Mouse (Mus musculus): ENCODE data around the gene Tpi1. TPM values are rescaled to one million over a fixed set of nuclear protein-coding genes. Genes with fewer than 3 reads are reported as not detected.

The Tpi1 gene
- polyA plus RNA-seq, 1 experiment: 604 TPM

GRCm38 (mm10) chr6:124829799-124830700 is 16.0 kb upstream of the Tpi1 start:
- H3ac ChIP-seq (ENCODE audit: control insufficient read depth, insufficient read length, low read depth): peak overlapping the region; percentile 88
- peaks cover 49% of the 10 kb centered on the region for H3K36me3 ChIP-seq (ENCODE audit: control insufficient read depth, insufficient read depth)
- TF ChIP-seq CEBPB (IDR thresholded peaks at IDR 0.05; ENCODE audit: low read depth) (no peak), MYOD1 (IDR thresholded peaks at IDR 0.05; ENCODE audit: control insufficient read depth, insufficient read length, low read depth) (no peak), CTCF (IDR thresholded peaks at IDR 0.05; ENCODE audit: control insufficient read depth, insufficient read depth, insufficient read length) (no peak), USF1 (IDR thresholded peaks at IDR 0.05; ENCODE audit: low read depth) (no peak), FOSL1 (IDR thresholded peaks at IDR 0.05; ENCODE audit: insufficient read depth, low read length, poor library complexity, severe bottlenecking) (no peak), MYOG (IDR thresholded peaks at IDR 0.05; ENCODE audit: control insufficient read depth, extremely low read depth, insufficient read length) (no peak), MAX (IDR thresholded peaks at IDR 0.05) (no peak)

GRCm38 (mm10) chr6:124828868-124829798 is 15.0 kb upstream of the Tpi1 start, which contains the start of the genes Usp5 and Cdca3:
Gene Usp5, minus strand, starts transcription at chr6:124829484.
Gene Cdca3, plus strand, starts transcription at chr6:124829547.
- Histone ChIP-seq H3K4me3 (ENCODE audit: insufficient read depth, poor library complexity, severe bottlenecking) (peak within 1 kb of the TSS; percentile 75), H3ac (ENCODE audit: control insufficient read depth, insufficient read length, low read depth) (peak within 1 kb of the TSS; percentile 88), H3K79me2 (ENCODE audit: control insufficient read depth, insufficient read depth) (peaks cover 56% of the 10 kb centered on the region), H3K79me3 (ENCODE audit: low read depth) (peaks cover 27% of the 10 kb centered on the region), H3K36me3 (ENCODE audit: control insufficient read depth, insufficient read depth) (peaks cover 53% of the 10 kb centered on the region), H3K27me3 (ENCODE audit: control insufficient read depth, insufficient read depth, insufficient read length) (no peaks in the 10 kb centered on the region)
- TF ChIP-seq MYOD1 (IDR thresholded peaks at IDR 0.05; ENCODE audit: control insufficient read depth, insufficient read length, low read depth): no peak
- peak; percentile 54 for TF ChIP-seq USF1 (IDR thresholded peaks at IDR 0.05; ENCODE audit: low read depth)

More at GRCm38 (mm10) chr6:124829799-124830700, 16.0 kb upstream of the Tpi1 start:
- peak overlapping the region; percentile 75 for H3K4me3 ChIP-seq (ENCODE audit: insufficient read depth, poor library complexity, severe bottlenecking)
- peaks cover 27% of the 10 kb centered on the region for H3K79me3 ChIP-seq (ENCODE audit: low read depth)
- H3K79me2 ChIP-seq (ENCODE audit: control insufficient read depth, insufficient read depth): peaks cover 54% of the 10 kb centered on the region
- no peaks in the 10 kb centered on the region for H3K27me3 ChIP-seq (ENCODE audit: control insufficient read depth, insufficient read depth, insufficient read length)

GRCm38 (mm10) chr6:124828101-124828592 is 14.1 kb upstream of the Tpi1 start:
- TF ChIP-seq USF1 (IDR thresholded peaks at IDR 0.05; ENCODE audit: low read depth) (no peak), MAX (IDR thresholded peaks at IDR 0.05) (peak; percentile 41), MYOG (IDR thresholded peaks at IDR 0.05; ENCODE audit: control insufficient read depth, extremely low read depth, insufficient read length) (no peak), CTCF (IDR thresholded peaks at IDR 0.05; ENCODE audit: control insufficient read depth, insufficient read depth, insufficient read length) (no peak)
- H3K4me3 ChIP-seq (ENCODE audit: insufficient read depth, poor library complexity, severe bottlenecking): peak overlapping the region; percentile 68
- H3K27me3 ChIP-seq (ENCODE audit: control insufficient read depth, insufficient read depth, insufficient read length): no peaks in the 10 kb centered on the region
- H3K36me3 ChIP-seq (ENCODE audit: control insufficient read depth, insufficient read depth): peaks cover 59% of the 10 kb centered on the region
- H3K79me3 ChIP-seq (ENCODE audit: low read depth): peaks cover 27% of the 10 kb centered on the region
- H3ac ChIP-seq (ENCODE audit: control insufficient read depth, insufficient read length, low read depth): peak overlapping the region; percentile 36
- peaks cover 56% of the 10 kb centered on the region for H3K79me2 ChIP-seq (ENCODE audit: control insufficient read depth, insufficient read depth)

GRCm38 (mm10) chr6:124822049-124822448 is 8.0 kb upstream of the Tpi1 start:
- Histone ChIP-seq H3K36me3 (ENCODE audit: control insufficient read depth, insufficient read depth) (peaks cover 96% of the 10 kb centered on the region), H3ac (ENCODE audit: control insufficient read depth, insufficient read length, low read depth) (no peak overlapping the region)
- TF ChIP-seq MYOG (IDR thresholded peaks at IDR 0.05; ENCODE audit: control insufficient read depth, extremely low read depth, insufficient read length) (no peak), USF1 (IDR thresholded peaks at IDR 0.05; ENCODE audit: low read depth) (no peak), CEBPB (IDR thresholded peaks at IDR 0.05; ENCODE audit: low read depth) (no peak), MYOD1 (IDR thresholded peaks at IDR 0.05; ENCODE audit: control insufficient read depth, insufficient read length, low read depth) (no peak), FOSL1 (IDR thresholded peaks at IDR 0.05; ENCODE audit: insufficient read depth, low read length, poor library complexity, severe bottlenecking) (no peak), MAX (IDR thresholded peaks at IDR 0.05) (no peak), CTCF (IDR thresholded peaks at IDR 0.05; ENCODE audit: control insufficient read depth, insufficient read depth, insufficient read length) (no peak)

GRCm38 (mm10) chr6:124820891-124821290 is 6.8 kb upstream of the Tpi1 start:
- peaks cover 95% of the 10 kb centered on the region for H3K36me3 ChIP-seq (ENCODE audit: control insufficient read depth, insufficient read depth)

More at GRCm38 (mm10) chr6:124822049-124822448, 8.0 kb upstream of the Tpi1 start:
- Histone ChIP-seq H3K79me3 (ENCODE audit: low read depth) (peaks cover 5% of the 10 kb centered on the region), H3K27me3 (ENCODE audit: control insufficient read depth, insufficient read depth, insufficient read length) (no peaks in the 10 kb centered on the region), H3K79me2 (ENCODE audit: control insufficient read depth, insufficient read depth) (peaks cover 22% of the 10 kb centered on the region), H3K4me3 (ENCODE audit: insufficient read depth, poor library complexity, severe bottlenecking) (no peak overlapping the region)

More at GRCm38 (mm10) chr6:124820891-124821290, 6.8 kb upstream of the Tpi1 start:
- H3K79me2 ChIP-seq (ENCODE audit: control insufficient read depth, insufficient read depth): peaks cover 11% of the 10 kb centered on the region
- no peak overlapping the region for H3ac ChIP-seq (ENCODE audit: control insufficient read depth, insufficient read length, low read depth)
- no peaks in the 10 kb centered on the region for H3K27me3 ChIP-seq (ENCODE audit: control insufficient read depth, insufficient read depth, insufficient read length)
- TF ChIP-seq FOSL1 (IDR thresholded peaks at IDR 0.05; ENCODE audit: insufficient read depth, low read length, poor library complexity, severe bottlenecking): no peak
- TF ChIP-seq USF1 (IDR thresholded peaks at IDR 0.05; ENCODE audit: low read depth): no peak
- no peak for TF ChIP-seq MAX (IDR thresholded peaks at IDR 0.05)
- TF ChIP-seq CEBPB (IDR thresholded peaks at IDR 0.05; ENCODE audit: low read depth): no peak
- no peak for TF ChIP-seq MYOG (IDR thresholded peaks at IDR 0.05; ENCODE audit: control insufficient read depth, extremely low read depth, insufficient read length)
- no peak for TF ChIP-seq CTCF (IDR thresholded peaks at IDR 0.05; ENCODE audit: control insufficient read depth, insufficient read depth, insufficient read length)
- TF ChIP-seq MYOD1 (IDR thresholded peaks at IDR 0.05; ENCODE audit: control insufficient read depth, insufficient read length, low read depth): no peak
- no peak overlapping the region for H3K4me3 ChIP-seq (ENCODE audit: insufficient read depth, poor library complexity, severe bottlenecking)
- H3K79me3 ChIP-seq (ENCODE audit: low read depth): peaks cover 2% of the 10 kb centered on the region
